Mouse (Mus musculus) embryonic facial prominence, embryonic 15.5 days (tissue): ENCODE results near the gene Pdgfc. TPM values are rescaled to one million over a fixed set of nuclear protein-coding genes. Genes with fewer than 3 reads are reported as not detected.

Experiments used
- ATAC-seq: fragments of 200-750 bp; cut with Nextera tagmentation; 2 replicates; pipeline ENCODE4 v1.8.0; 2017; ENCODE audit warnings: low read depth, moderate TSS enrichment; ENCODE audit not compliant: insufficient number of reproducible peaks, low FRiP score, low TSS enrichment
- H3K27ac ChIP-seq: fragments of 300-500 bp; sonication (generic); replicated peaks from 2 replicates; pipeline ENCODE4 v1.5.1; 2015; ENCODE audit warnings: mild to moderate bottlenecking, inconsistent platforms
- H3K27me3 ChIP-seq: fragments of 300-500 bp; sonication (generic); 2 replicates; pipeline ENCODE4 v1.6.1; 2015; ENCODE audit warnings: inconsistent platforms
- H3K36me3 ChIP-seq: fragments of 300-500 bp; sonication (generic); 2 replicates; pipeline ENCODE4 v1.6.1; 2015; ENCODE audit warnings: mild to moderate bottlenecking, inconsistent platforms
- H3K4me1 ChIP-seq: fragments of 300-500 bp; sonication (generic); 2 replicates; pipeline ENCODE4 v1.6.1; 2015; ENCODE audit warnings: inconsistent platforms
- H3K4me2 ChIP-seq: fragments of 300-500 bp; sonication (generic); replicated peaks from 2 replicates; pipeline ENCODE4 v1.6.1; 2015; ENCODE audit warnings: mild to moderate bottlenecking, inconsistent platforms
- H3K4me3 ChIP-seq: fragments of 300-500 bp; sonication (generic); replicated peaks from 2 replicates; pipeline ENCODE4 v1.5.1; 2015; ENCODE audit warnings: mild to moderate bottlenecking, inconsistent platforms
- H3K9ac ChIP-seq: fragments of 300-500 bp; sonication (generic); 2 replicates; pipeline ENCODE4 v1.6.1; 2015; ENCODE audit warnings: inconsistent platforms
- H3K9me3 ChIP-seq: fragments of 300-500 bp; sonication (generic); replicated peaks from 2 replicates; pipeline ENCODE4 v1.6.1; 2016; ENCODE audit warnings: inconsistent platforms
- WGBS: fragments of 180-500 bp; shearing (Covaris S2); methylation state at CpG from one replicate; pipeline ENCODE4 v1.1.7; 2015; 5-methylcytosine and 5-hydroxymethylcytosine counted together
- polyA plus RNA-seq: library from polyadenylated mRNA; unstranded; fragments of >200 nt; fragmentation: Nextera tagmentation; extraction: Ambion mirVana; gene quantifications from 2 replicates; pipeline ENCODE4 v1.2.1, GENCODE M21; 2015

Pdgfc gene
- polyA plus RNA-seq, 1 experiment from 2014 or later = 26.9 TPM

DNA sequence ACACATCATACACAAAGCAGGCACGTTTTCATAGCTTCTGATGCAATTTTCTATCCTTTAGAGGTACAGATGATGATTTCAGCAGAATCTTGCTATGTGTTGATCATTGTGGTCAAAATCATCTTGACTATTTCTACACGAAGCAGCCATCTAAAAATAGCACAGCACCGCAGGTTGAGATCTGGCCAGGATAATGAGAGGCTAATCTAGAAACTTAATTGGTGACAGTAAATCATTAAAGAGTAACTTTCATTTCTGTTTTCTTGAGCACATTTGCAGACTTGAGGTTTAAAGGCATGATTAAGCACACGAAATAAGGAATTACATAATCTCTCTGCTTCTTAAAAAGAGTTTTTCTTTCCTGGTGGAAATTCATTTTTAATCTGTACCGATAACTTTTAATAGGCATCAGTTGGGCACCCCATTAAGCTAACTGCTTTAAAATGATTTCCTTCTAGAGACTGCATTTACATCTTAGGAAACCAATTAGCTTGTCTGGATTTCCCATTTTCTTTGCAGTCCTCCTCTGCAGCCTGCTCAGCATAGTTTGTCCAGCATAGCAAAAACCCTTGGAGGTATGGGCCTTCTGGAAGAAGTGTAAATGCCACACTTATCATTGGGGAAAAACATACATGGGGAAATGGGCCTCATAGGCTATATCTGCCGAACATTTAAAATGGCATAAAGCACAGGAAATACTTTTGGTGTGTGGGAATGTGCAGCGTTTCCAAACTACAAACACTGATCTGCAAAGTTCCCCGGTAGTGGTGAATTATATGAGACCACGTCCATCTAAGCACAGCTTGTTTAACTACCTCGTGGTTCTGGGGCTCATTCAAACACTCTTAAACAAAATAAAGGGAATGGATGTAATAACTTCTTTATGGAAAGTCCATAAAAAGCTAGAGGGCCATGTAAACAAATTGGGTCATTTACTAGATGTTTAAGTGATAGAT, 10.7 kb downstream of the Pdgfc start:
- no peak for ATAC-seq
- no peak overlapping the region for H3K27ac ChIP-seq
- H3K9me3 ChIP-seq = no peaks in the 10 kb centered on the region
- H3K4me1 ChIP-seq = peaks cover 11% of the 10 kb centered on the region; the same call in 1 of the 2 replicates
- H3K9ac ChIP-seq = no peak overlapping the region
- 50% methylated on average over 10 of the region's 10 CpGs for WGBS
- no peaks in the 10 kb centered on the region for H3K27me3 ChIP-seq
- H3K4me2 ChIP-seq = no peak overlapping the region
- H3K4me3 ChIP-seq = no peak overlapping the region
- H3K36me3 ChIP-seq = no peaks in the 10 kb centered on the region

GRCm38 (mm10) chr3:81051522-81051921, 15.3 kb downstream of the Pdgfc start:
- no peak overlapping the region for H3K4me3 ChIP-seq
- no peak for ATAC-seq
- H3K4me2 ChIP-seq = no peak overlapping the region
- H3K9me3 ChIP-seq = no peaks in the 10 kb centered on the region
- no peak overlapping the region for H3K27ac ChIP-seq
- 0 out of 2 replicates have a peak, but pooled peaks cover 6% of the 10 kb centered on the region for H3K4me1 ChIP-seq
- H3K27me3 ChIP-seq = no peaks in the 10 kb centered on the region
- H3K36me3 ChIP-seq = no peaks in the 10 kb centered on the region
- no peak overlapping the region for H3K9ac ChIP-seq

GRCm38 (mm10) chr3:81052422-81052821, 16.2 kb downstream of the Pdgfc start:
- Histone ChIP-seq H3K9me3 (no peaks in the 10 kb centered on the region), H3K9ac (no peak overlapping the region), H3K36me3 (no peaks in the 10 kb centered on the region), H3K4me1 (0 out of 2 replicates have a peak, but pooled peaks cover 3% of the 10 kb centered on the region), H3K4me3 (no peak overlapping the region), H3K27me3 (no peaks in the 10 kb centered on the region), H3K4me2 (no peak overlapping the region), H3K27ac (no peak overlapping the region)
- WGBS = 58% methylated on average over 6 of the region's 6 CpGs
- ATAC-seq = no peak

- ATAC-seq = no peak
- Histone ChIP-seq H3K4me1 (0 out of 2 replicates have a peak, but pooled peaks cover 5% of the 10 kb centered on the region), H3K4me3 (no peak overlapping the region), H3K36me3 (no peaks in the 10 kb centered on the region), H3K9me3 (no peaks in the 10 kb centered on the region), H3K9ac (no peak overlapping the region), H3K4me2 (no peak overlapping the region), H3K27me3 (no peaks in the 10 kb centered on the region), H3K27ac (no peak overlapping the region)
These were observed 17.9 kb downstream of the Pdgfc start for GRCm38 (mm10) chr3:81054074-81054473.

DNA sequence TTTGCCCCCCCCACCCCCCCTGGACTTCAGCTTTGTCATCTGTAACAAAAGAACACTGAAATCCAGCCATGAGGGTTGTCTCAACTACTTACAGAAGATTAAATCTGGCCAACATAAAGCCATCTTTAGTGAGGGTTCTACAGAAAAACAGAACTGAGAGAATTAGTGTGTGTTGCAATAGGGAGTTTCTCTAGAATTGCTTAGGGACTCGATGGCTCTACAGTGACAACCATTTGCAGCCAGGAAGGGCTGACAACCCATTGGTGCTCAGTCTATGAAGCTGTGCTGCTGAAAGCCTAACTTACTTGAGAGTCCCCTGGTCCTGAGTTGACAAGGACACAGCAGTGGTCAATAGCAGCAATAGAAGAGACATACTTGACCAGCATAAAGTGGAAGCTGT, 21.5 kb downstream of the Pdgfc start:
- Histone ChIP-seq H3K27ac (no peak overlapping the region), H3K36me3 (no peaks in the 10 kb centered on the region), H3K4me3 (no peak overlapping the region), H3K4me2 (no peak overlapping the region), H3K4me1 (0 out of 2 replicates have a peak, but pooled peaks cover 2% of the 10 kb centered on the region), H3K9ac (no peak overlapping the region), H3K27me3 (no peaks in the 10 kb centered on the region), H3K9me3 (no peaks in the 10 kb centered on the region)
- no peak for ATAC-seq
- WGBS = 68% methylated on average over 1 of the region's 1 CpGs

- no peak overlapping the region for H3K4me2 ChIP-seq
- no peaks in the 10 kb centered on the region for H3K27me3 ChIP-seq
- 18% methylated on average over 4 of the region's 4 CpGs for WGBS
- H3K4me3 ChIP-seq = no peak overlapping the region
- no peak; the same call in 1 of the 2 replicates for ATAC-seq
- no peaks in the 10 kb centered on the region for H3K9me3 ChIP-seq
- H3K9ac ChIP-seq = no peak overlapping the region
- H3K4me1 ChIP-seq = 0 out of 2 replicates have a peak, but pooled peaks cover 2% of the 10 kb centered on the region
- no peaks in the 10 kb centered on the region for H3K36me3 ChIP-seq
- no peak overlapping the region for H3K27ac ChIP-seq
These were observed 22.4 kb downstream of the Pdgfc start for GRCm38 (mm10) chr3:81058527-81059031.

DNA sequence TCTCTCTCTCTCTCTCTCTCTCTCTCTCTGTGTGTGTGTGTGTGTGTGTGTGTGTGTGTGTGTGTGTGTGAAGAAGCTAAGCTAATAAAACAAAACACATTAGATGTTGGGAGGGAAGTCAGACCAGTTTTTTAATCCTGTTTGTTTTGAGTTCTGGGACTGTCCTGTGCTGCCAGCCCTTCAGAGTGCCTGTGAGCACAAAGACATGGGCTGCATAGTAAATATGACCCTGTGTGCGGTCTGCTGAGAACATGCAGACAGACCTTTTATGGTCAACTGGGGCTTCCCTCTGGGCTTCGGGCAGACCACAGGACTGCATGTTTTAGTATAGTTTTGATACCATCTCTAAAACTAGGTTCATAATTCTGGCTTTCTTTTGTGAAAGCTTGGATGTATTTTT, 32.3 kb downstream of the Pdgfc start:
- no peak overlapping the region for H3K27ac ChIP-seq
- ATAC-seq = peak; percentile 57; the same call in 1 of the 2 replicates
- no peak overlapping the region for H3K4me2 ChIP-seq
- no peaks in the 10 kb centered on the region for H3K4me1 ChIP-seq
- H3K36me3 ChIP-seq = no peaks in the 10 kb centered on the region
- WGBS = 49% methylated on average over 2 of the region's 2 CpGs
- no peak overlapping the region for H3K4me3 ChIP-seq
- H3K27me3 ChIP-seq = no peaks in the 10 kb centered on the region
- no peaks in the 10 kb centered on the region for H3K9me3 ChIP-seq
- H3K9ac ChIP-seq = no peak overlapping the region

DNA sequence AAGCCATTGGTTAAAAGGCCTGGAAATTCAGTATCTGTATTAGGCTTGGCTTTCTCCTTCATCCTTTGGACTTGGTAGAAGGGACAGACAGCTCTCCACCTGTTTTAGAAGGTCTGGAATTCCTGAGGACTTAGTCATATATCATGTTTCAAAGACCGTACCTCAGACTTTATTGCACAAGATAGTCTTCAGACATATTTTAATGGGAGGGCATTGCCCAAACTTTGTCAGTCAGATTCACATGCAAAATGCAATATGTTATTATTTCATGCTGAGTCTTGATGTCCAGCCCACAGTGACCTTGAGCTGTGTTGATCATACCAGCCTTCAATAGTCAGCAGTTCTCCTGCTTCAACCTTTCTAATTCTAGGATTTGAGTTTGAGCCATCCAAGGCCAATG, 64.9 kb downstream of the Pdgfc start:
- Histone ChIP-seq H3K9me3 (no peaks in the 10 kb centered on the region), H3K27me3 (no peaks in the 10 kb centered on the region), H3K4me1 (no peaks in the 10 kb centered on the region), H3K36me3 (no peaks in the 10 kb centered on the region), H3K4me3 (no peak overlapping the region), H3K4me2 (no peak overlapping the region), H3K9ac (no peak overlapping the region), H3K27ac (no peak overlapping the region)
- 58% methylated on average over 1 of the region's 1 CpGs for WGBS
- ATAC-seq = no peak

DNA sequence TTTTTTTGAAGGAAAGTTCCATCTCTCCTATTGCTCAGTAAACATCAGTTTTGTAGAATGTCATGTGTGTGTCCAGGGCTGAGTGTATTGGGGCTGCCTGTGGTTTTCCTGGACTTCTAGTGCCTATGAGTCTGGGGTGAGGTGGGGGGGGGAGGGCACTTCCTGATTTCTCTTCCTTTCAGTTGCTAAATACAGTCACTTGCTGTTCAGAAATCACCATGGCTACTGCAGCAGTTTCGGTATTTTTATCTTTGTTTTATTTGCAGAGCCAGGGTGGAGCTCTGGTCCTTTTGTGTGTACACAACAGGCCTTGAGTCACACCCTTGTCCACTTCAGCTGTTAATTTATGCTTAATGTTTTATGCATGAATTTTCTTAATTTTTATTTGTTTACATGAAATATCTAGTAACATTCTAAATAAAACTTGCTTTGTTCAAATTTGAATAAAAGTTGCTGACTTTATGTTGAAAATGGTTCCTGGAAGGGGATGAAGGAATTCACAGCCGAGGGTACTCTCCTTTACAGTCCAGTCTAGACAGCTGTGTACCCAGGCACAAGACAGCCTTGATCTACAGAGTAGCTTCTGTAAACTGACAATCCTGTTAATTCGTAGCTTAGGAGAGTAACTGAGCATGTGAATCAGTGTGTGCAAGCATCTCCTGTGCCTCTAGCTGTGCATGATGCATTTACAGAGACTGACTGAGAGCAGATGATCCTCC, 66.1 kb downstream of the Pdgfc start:
- ATAC-seq = peak; percentile 51; the same call in 1 of the 2 replicates
- H3K27ac ChIP-seq = no peak overlapping the region
- H3K9me3 ChIP-seq = no peaks in the 10 kb centered on the region
- no peak overlapping the region for H3K4me3 ChIP-seq
- H3K27me3 ChIP-seq = no peaks in the 10 kb centered on the region
- 48% methylated on average over 3 of the region's 3 CpGs for WGBS
- no peak overlapping the region for H3K4me2 ChIP-seq
- H3K36me3 ChIP-seq = no peaks in the 10 kb centered on the region
- no peak overlapping the region for H3K9ac ChIP-seq
- no peaks in the 10 kb centered on the region for H3K4me1 ChIP-seq

- H3K36me3 ChIP-seq = no peaks in the 10 kb centered on the region
- no peaks in the 10 kb centered on the region for H3K9me3 ChIP-seq
- no peak overlapping the region for H3K9ac ChIP-seq
- no peaks in the 10 kb centered on the region for H3K27me3 ChIP-seq
- H3K27ac ChIP-seq = no peak overlapping the region
- ATAC-seq = no peak
- WGBS = 66% methylated on average over 5 of the region's 5 CpGs
- no peaks in the 10 kb centered on the region for H3K4me1 ChIP-seq
- no peak overlapping the region for H3K4me3 ChIP-seq
- no peak overlapping the region for H3K4me2 ChIP-seq
These were observed 66.7 kb downstream of the Pdgfc start for GRCm38 (mm10) chr3:81102877-81103420.

- Histone ChIP-seq H3K27ac (no peak overlapping the region), H3K4me2 (no peak overlapping the region), H3K27me3 (no peaks in the 10 kb centered on the region), H3K9ac (no peak overlapping the region), H3K4me3 (no peak overlapping the region), H3K36me3 (no peaks in the 10 kb centered on the region), H3K4me1 (no peaks in the 10 kb centered on the region), H3K9me3 (no peaks in the 10 kb centered on the region)
- WGBS = 60% methylated on average over 1 of the region's 1 CpGs
- ATAC-seq = no peak
These were observed 71.3 kb downstream of the Pdgfc start for GRCm38 (mm10) chr3:81107515-81107914.
